Mouse (Mus musculus) ES-Bruce4 (cell line): Measurements from ENCODE around the gene Gas6.

Experiments used
- CTCF ChIP-seq: IDR thresholded peaks from one replicate; pipeline ENCODE4 v1.8.1; 2011; ENCODE audit warnings: low read depth, low read length
- POLR2A ChIP-seq: IDR thresholded peaks from one replicate; pipeline ENCODE4 v1.8.1; 2011; ENCODE audit warnings: low read length; ENCODE audit not compliant: insufficient read depth

GRCm38 (mm10) chr8:13507284-13507937, 13.1 kb upstream of the Gas6 start:
- TF ChIP-seq POLR2A = no peak
- no peak for TF ChIP-seq CTCF
